Mouse (Mus musculus) G1E (cell line): ENCODE measurements at regions not wholly inside any gene's neighbourhood (a gene's known extent, or its start where the extent isn't known, plus 50 kb on each side); places are given as distances from the start of the nearest gene placed in this dataset.

ENCODE experiments used
- CTCF ChIP-seq: IDR thresholded peaks from 2 replicates; pipeline ENCODE4 v1.5.1; 2012; ENCODE audit warnings: low read depth, low read length, inconsistent platforms, mixed read lengths
- TAL1 ChIP-seq: conservative IDR thresholded peaks from 2 replicates; pipeline ENCODE4 v1.6.1; 2012; ENCODE audit warnings: low read depth, low read length, inconsistent platforms, mixed read lengths

GRCm38 (mm10) chr6:31330327-31330726, 68.2 kb upstream of the Mkln1 start:
- TF ChIP-seq CTCF (no peak), TAL1 (no peak)
